Mouse (Mus musculus): Measurements from ENCODE around the gene Tspan9. TPM values are rescaled to one million over a fixed set of nuclear protein-coding genes. Genes with fewer than 3 reads are reported as not detected.

Tspan9 gene
- polyA plus RNA-seq, 2 experiments: 134 to 151 TPM

DNA sequence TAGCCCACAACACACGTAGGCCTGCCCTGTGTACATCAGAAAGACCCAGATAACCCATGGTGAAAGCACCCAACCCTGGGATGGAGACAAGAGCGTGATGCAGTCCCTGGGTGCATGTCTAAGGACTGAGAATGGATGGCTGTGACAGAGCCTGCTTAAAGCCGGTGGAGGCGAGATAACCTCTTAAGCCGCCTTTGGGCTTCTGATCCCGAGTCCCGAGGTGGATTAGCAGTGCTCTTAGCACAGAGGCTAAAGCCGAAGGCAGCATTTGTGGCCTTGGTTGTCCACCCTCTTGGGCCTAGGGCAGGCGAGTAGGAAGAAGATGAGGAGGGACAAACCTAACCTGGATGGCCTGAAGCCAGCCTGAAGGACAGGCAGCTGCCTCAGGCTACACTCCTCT lies 194.7 kb downstream of the Tspan9 start:
- peaks cover 5% of the 10 kb centered on the region; the same call in 1 of the 2 replicates for H3K36me3 ChIP-seq (ENCODE audit: control insufficient read depth, insufficient read depth, low read length)
- ATAC-seq (ENCODE audit: low FRiP score, low read depth): no peak
- no peaks in the 10 kb centered on the region for H3K9me3 ChIP-seq (ENCODE audit: control insufficient read depth, low read length)
- 82% methylated on average over 9 of the region's 9 CpGs for WGBS
- no peak overlapping the region for H3K4me2 ChIP-seq (replicated peaks; ENCODE audit: low read depth, low read length, severe bottlenecking)
- H3K27me3 ChIP-seq (ENCODE audit: control insufficient read depth, insufficient read depth, low read length): no peaks in the 10 kb centered on the region
- no peak overlapping the region for H3K27ac ChIP-seq (replicated peaks; ENCODE audit: low read depth, low read length)
- no peak overlapping the region for H3K9ac ChIP-seq (ENCODE audit: low read depth, low read length, severe bottlenecking)
- H3K4me3 ChIP-seq (replicated peaks; ENCODE audit: low read length): no peak overlapping the region
- DNase-seq (ENCODE audit: low spot score): no peak
- TF ChIP-seq POLR2A (IDR thresholded peaks at IDR 0.05; ENCODE audit: borderline replicate concordance, extremely low read depth, insufficient read depth, insufficient read length): no peak
- H3K4me1 ChIP-seq (ENCODE audit: control insufficient read depth, insufficient read depth, low read length): no peaks in the 10 kb centered on the region

DNA sequence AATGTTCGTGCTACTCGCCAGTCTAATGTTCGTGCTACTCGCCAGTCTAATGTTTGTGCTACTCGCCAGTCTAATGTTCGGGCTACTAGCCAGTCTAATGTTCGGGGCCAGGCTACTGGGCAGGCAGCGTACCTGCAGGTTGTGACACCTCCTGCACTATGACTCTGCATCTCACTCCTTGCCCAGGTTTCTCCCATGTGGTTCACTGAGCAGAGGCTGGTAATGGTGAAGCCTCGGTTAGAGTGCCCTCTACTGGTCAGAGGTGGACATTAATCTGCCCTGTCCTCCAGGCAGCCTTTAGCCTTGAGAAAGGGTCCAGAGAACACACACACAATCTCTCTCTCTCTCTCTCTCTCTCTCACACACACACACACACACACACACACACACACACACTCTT lies 197.7 kb downstream of the Tspan9 start:
- TF ChIP-seq POLR2A (IDR thresholded peaks at IDR 0.05; ENCODE audit: borderline replicate concordance, extremely low read depth, insufficient read depth, insufficient read length): peak; percentile 23; the same call in 1 of the 2 replicates
- H3K9me3 ChIP-seq (ENCODE audit: control insufficient read depth, low read length): no peaks in the 10 kb centered on the region
- peaks cover 9% of the 10 kb centered on the region; the same call in 1 of the 2 replicates for H3K36me3 ChIP-seq (ENCODE audit: control insufficient read depth, insufficient read depth, low read length)
- no peaks in the 10 kb centered on the region for H3K4me1 ChIP-seq (ENCODE audit: control insufficient read depth, insufficient read depth, low read length)
- DNase-seq (ENCODE audit: low spot score) (peak; percentile 83), ATAC-seq (ENCODE audit: low FRiP score, low read depth) (peak; percentile 81; the same call in 1 of the 2 replicates)
- H3K4me3 ChIP-seq (replicated peaks; ENCODE audit: low read length): no peak overlapping the region
- H3K4me2 ChIP-seq (replicated peaks; ENCODE audit: low read depth, low read length, severe bottlenecking): no peak overlapping the region
- H3K27me3 ChIP-seq (ENCODE audit: control insufficient read depth, insufficient read depth, low read length): no peaks in the 10 kb centered on the region
- H3K27ac ChIP-seq (replicated peaks; ENCODE audit: low read depth, low read length): no peak overlapping the region
- WGBS: 57% methylated on average over 9 of the region's 9 CpGs
- no peak overlapping the region for H3K9ac ChIP-seq (ENCODE audit: low read depth, low read length, severe bottlenecking)

DNA sequence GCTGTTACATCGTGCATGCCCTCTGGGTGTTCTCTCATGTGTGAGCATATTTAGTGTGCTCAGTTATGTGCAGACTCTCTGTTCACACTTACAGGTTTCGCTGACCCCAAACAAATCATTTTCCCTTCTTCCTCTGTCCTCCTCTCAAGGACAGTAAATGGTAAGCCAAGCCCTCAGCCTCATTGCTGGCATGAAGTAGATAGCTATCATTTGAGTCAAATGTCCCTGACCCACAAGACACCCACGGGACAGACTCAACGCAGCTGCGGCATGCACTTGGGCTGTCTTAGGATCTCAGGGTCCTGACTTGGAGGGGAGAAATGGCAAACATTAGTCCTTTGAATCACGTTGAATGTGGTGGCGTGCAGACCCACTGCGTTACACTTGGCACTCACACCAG lies 201.0 kb downstream of the Tspan9 start:
- no peaks in the 10 kb centered on the region for H3K9me3 ChIP-seq (ENCODE audit: control insufficient read depth, low read length)
- H3K9ac ChIP-seq (ENCODE audit: low read depth, low read length, severe bottlenecking): no peak overlapping the region
- ATAC-seq (ENCODE audit: low FRiP score, low read depth) (no peak), DNase-seq (ENCODE audit: low spot score) (no peak)
- no peaks in the 10 kb centered on the region for H3K4me1 ChIP-seq (ENCODE audit: control insufficient read depth, insufficient read depth, low read length)
- peaks cover 9% of the 10 kb centered on the region for H3K36me3 ChIP-seq (ENCODE audit: control insufficient read depth, insufficient read depth, low read length)
- no peak for TF ChIP-seq POLR2A (IDR thresholded peaks at IDR 0.05; ENCODE audit: borderline replicate concordance, extremely low read depth, insufficient read depth, insufficient read length)
- H3K27me3 ChIP-seq (ENCODE audit: control insufficient read depth, insufficient read depth, low read length): no peaks in the 10 kb centered on the region
- no peak overlapping the region for H3K4me2 ChIP-seq (replicated peaks; ENCODE audit: low read depth, low read length, severe bottlenecking)
- WGBS: 89% methylated on average over 8 of the region's 8 CpGs
- H3K4me3 ChIP-seq (replicated peaks; ENCODE audit: low read length): no peak overlapping the region
- no peak overlapping the region for H3K27ac ChIP-seq (replicated peaks; ENCODE audit: low read depth, low read length)

DNA sequence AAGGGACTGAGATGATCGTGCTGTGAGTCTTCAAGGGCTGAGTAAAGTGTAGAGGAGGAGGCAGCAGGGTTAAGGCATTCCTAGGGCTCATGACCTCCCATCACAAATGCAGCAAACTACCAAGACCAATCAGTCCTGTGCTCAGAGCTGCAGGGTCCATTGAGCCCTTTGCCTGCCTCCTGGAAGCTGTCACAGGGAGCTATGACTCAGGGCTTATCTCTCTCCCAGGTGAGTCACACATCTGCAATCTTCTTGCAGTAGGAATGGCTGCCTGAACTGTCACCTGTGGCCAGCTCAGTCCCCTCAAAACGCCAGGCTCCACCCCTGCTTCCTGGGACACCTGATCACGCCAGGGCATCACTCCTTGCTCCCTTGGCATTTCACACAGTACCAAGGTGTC lies 208.3 kb downstream of the Tspan9 start:
- 75% methylated on average over 3 of the region's 3 CpGs for WGBS
- no peak for ATAC-seq (ENCODE audit: low FRiP score, low read depth)
- no peaks in the 10 kb centered on the region for H3K27me3 ChIP-seq (ENCODE audit: control insufficient read depth, insufficient read depth, low read length)

DNA sequence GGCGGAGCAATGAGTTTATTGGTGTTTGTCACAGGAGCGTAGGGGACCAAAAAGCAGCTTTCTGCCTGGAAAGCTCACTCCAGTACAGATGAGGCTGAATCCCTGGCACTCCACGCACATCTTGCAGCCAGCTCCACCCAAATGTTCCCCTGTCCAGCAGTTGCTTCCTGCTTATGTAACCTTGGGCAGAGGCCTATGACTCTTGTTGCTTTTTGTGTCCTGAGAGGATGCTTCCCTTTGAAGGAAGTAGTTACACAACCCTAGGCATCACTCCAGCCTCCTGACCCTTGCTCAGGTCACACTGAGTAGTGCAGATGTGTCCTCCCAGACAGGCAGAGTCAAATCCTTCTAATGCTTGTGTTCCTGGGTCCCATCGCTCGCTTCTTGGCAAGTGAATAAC lies 209.6 kb downstream of the Tspan9 start:
- no peak overlapping the region for H3K4me3 ChIP-seq (replicated peaks; ENCODE audit: low read length)
- H3K36me3 ChIP-seq (ENCODE audit: control insufficient read depth, insufficient read depth, low read length): peaks cover 11% of the 10 kb centered on the region; the same call in 1 of the 2 replicates
- 89% methylated on average over 5 of the region's 5 CpGs for WGBS
- no peak overlapping the region for H3K9ac ChIP-seq (ENCODE audit: low read depth, low read length, severe bottlenecking)
- H3K9me3 ChIP-seq (ENCODE audit: control insufficient read depth, low read length): no peaks in the 10 kb centered on the region
- no peaks in the 10 kb centered on the region for H3K27me3 ChIP-seq (ENCODE audit: control insufficient read depth, insufficient read depth, low read length)
- no peak for TF ChIP-seq POLR2A (IDR thresholded peaks at IDR 0.05; ENCODE audit: borderline replicate concordance, extremely low read depth, insufficient read depth, insufficient read length)
- peaks cover 10% of the 10 kb centered on the region; the same call in 1 of the 2 replicates for H3K4me1 ChIP-seq (ENCODE audit: control insufficient read depth, insufficient read depth, low read length)
- no peak for DNase-seq (ENCODE audit: low spot score)
- H3K4me2 ChIP-seq (replicated peaks; ENCODE audit: low read depth, low read length, severe bottlenecking): no peak overlapping the region
- no peak for ATAC-seq (ENCODE audit: low FRiP score, low read depth)
- H3K27ac ChIP-seq (replicated peaks; ENCODE audit: low read depth, low read length): no peak overlapping the region

More for the DNA sequence above, 208.3 kb downstream of the Tspan9 start:
- Histone ChIP-seq H3K9me3 (ENCODE audit: control insufficient read depth, low read length) (no peaks in the 10 kb centered on the region), H3K4me3 (replicated peaks; ENCODE audit: low read length) (no peak overlapping the region), H3K36me3 (ENCODE audit: control insufficient read depth, insufficient read depth, low read length) (peaks cover 12% of the 10 kb centered on the region; the same call in 1 of the 2 replicates), H3K4me1 (ENCODE audit: control insufficient read depth, insufficient read depth, low read length) (peaks cover 10% of the 10 kb centered on the region; the same call in 1 of the 2 replicates), H3K9ac (ENCODE audit: low read depth, low read length, severe bottlenecking) (no peak overlapping the region), H3K4me2 (replicated peaks; ENCODE audit: low read depth, low read length, severe bottlenecking) (no peak overlapping the region), H3K27ac (replicated peaks; ENCODE audit: low read depth, low read length) (no peak overlapping the region)
- TF ChIP-seq POLR2A (IDR thresholded peaks at IDR 0.05; ENCODE audit: borderline replicate concordance, extremely low read depth, insufficient read depth, insufficient read length): no peak
- no peak for DNase-seq (ENCODE audit: low spot score)

Measured in limb, embryonic 14.5 days (tissue).